Mouse (Mus musculus): Measurements from ENCODE around the gene Arhgef17. TPM values are rescaled to one million over a fixed set of nuclear protein-coding genes. Genes with fewer than 3 reads are reported as not detected.

Gene Arhgef17
- total RNA-seq (2021), result 10 to 100 TPM; 30.3 to 31.6 TPM
- long read RNA-seq, experiment 1, full-length matches to known transcripts, result 1 of 6 reads
- long read RNA-seq, experiment 1, partial matches to known transcripts, result 1 of 6 reads
- long read RNA-seq, experiment 1, other reads (novel, unspliced or antisense), result 4 of 6 reads
- long read RNA-seq, experiment 2, full-length matches to known transcripts, result 1 of 3 reads
- long read RNA-seq, experiment 2, partial matches to known transcripts, result 0 of 3 reads
- long read RNA-seq, experiment 2, other reads (novel, unspliced or antisense), result 2 of 3 reads

DNA sequence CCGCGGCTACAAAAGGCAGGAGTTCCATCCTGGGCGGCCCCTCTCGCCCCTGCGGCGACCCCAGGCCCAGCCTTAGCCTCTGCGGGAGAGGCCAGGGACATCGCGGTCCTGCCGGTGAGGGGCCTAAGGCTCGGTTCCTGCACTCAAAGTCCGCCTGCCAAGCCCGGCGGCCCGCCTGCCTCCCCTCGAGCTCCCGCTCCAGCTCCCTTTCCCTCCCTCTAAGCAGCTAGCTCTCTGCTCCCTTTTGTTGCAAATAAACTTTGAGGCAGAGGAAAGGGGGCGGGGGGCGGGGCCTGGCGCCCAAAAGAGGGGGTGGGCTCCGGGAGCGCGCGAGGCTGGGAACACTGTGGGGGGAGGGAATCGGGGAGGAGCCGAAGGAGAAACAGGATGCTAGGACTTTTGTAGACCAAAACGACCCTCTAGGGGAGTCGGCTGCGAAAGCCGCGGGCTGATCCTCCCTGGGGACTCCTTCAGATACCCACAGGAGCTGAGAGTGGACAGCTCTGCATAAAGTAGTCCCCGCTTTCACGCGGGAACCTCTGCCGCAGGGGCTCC, at the start of gene Arhgef17:
Arhgef17 (minus strand) TSS at position 182 of the 555 bp plus-strand sequence.
- intact Hi-C loops (cut with DNase I), result loop anchor here (1.0 kb wide), 1 partner anchor 25 kb away; no protein-coding TSS in a partner anchor

DNA sequence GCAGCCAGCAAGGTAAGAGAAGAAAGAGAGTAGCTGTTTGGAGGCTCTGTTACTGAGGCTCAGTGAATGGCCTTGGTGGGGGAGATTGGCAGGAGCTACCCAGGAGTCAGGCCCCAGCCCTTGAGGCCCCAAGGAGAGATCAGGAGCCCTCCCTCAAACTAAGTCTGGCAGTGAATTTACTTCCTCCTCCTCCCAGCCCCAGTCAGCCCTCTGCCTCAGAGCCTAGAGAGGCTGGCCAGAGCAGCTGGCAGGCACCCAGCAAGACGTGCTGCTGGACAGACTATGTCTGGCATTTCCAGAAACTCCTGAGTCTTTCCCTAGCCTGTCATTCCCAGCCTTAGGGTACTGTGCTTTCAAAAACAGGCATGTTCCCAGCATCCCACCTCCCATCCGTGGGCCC, 47.3 kb upstream of the Arhgef17 start:
- DNase-seq, result peak; percentile 81 to 82
- intact Hi-C loops (cut with DNase I), result no loop called here

More for the DNA sequence above, at the start of gene Arhgef17:
- DNase-seq, result peak; percentile 71 to 74

DNA sequence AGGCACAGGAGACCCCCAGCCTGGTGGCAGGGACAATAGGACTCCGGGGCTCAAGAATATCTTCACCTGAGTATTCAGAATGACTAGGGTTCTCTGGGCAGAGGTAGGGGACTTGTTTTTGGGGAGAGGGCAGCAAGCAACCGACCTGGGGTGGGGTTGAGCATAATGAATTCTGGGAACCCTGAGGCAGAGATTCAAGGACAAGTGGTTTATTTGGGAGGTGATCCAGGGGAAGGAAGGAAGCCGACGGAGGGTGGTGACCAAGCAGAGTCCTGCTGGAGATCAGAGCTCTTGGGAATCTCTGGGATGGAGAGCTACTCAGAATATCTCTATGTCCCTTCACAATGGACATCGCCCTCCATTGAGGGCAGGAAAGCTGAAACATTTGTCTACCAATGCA, 46.3 kb upstream of the Arhgef17 start:
- intact Hi-C loops (cut with DNase I), result no loop called here

DNA sequence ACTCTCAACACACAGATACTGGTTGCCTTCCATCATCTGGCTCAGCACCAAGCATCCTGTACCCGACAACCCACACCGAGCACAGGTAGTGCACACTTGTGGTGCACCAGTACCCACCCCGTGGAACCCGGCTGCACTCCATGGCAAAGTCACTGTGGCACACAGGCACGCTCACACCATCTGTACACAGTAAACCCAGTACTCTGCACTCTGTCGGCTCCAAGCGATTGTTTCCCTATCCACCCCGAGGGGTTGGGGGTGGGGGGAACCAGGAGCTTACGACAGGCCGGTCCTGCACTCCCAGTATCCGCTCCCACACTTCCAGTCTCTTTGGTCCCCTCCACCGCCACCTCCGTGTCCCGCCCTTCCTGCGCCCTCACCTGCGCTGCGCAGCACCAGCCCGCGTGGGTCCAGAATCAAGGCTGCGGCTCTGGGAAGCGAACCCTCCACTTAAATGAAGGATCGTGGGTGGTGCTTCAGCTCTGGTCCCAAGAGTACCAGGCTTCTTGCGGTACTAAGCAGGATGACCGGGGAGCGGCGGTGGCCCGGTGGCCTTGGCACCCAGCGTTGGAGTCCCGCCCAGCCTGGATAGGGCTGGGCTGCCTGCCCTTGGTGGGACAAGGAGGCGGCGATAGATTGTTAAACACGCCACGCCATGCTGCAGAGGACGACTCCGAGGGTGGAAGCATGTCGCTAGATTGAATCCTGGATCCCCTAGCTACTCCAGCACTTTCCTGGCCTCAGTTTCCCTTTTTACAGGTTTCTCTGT, 42.4 kb upstream of the Arhgef17 start, which contains the start of gene P2ry6:
P2ry6 (minus strand) TSS at position 515 of the 769 bp plus-strand sequence.
- peak in 1 of 2 experiments; percentile 73 for DNase-seq
- intact Hi-C loops (cut with DNase I), result no loop called here

More for the DNA sequence above, 46.3 kb upstream of the Arhgef17 start:
- no peak for DNase-seq

DNA sequence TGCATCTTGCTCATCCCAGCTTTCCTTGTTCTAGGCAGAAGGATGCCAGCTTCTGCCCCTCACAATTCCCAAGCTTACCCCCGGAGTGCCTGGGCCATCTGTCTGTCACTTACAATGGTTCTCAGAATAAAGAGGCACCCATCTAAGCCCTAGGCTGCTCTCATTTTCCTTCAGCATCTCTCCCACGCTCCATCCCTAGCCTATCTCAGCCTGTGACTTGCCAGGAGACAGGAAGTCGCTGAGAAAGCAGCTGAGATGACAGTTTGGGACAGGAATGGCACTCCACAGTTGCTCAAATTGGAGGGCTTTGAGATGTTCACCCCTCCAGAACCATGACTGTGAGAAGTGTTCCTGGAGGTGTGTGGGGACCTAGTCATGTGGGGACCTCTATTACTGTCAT, 41.0 kb upstream of the Arhgef17 start:
- no peak for DNase-seq
- intact Hi-C loops (cut with DNase I), result no loop called here

DNA sequence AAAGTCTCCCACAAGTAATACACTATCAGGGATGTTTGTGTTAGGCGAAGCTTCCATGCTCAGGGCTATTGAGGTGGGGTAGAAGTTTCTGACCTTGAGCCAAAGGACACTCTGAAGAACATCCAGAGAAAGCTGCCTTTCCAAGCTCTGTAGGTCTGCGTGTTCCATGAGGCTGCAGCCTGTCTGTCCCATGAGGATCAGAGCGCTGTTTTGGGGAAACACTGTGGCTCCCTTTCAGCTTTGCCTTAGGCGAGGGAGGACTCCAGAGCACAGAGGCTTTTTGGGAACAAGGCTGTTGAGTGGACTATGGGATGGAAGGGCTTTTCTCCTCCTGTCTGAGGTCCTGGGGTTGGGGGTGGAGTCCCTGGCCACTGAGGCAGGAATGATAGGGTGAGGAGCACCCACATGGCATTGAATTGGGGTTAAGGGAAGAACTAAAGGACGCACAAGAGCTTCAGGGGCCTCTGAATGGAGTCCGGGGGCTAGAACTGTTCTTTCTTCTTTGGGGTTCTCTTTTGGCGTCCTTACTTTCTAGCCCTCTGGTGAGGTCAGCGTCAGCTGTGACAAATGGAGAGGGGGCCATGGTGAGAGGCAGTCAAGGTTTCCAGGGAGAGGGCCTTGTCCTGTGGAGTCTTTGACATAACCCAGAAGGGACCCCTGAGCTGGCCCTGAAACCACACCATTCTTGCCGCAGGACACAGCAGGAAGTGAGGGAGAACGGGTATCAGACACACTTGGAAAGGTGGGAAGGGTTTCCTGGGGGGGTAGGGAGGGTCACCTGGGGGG, 37.2 kb upstream of the Arhgef17 start:
- intact Hi-C loops (cut with DNase I), result no loop called here
- no peak for DNase-seq

DNA sequence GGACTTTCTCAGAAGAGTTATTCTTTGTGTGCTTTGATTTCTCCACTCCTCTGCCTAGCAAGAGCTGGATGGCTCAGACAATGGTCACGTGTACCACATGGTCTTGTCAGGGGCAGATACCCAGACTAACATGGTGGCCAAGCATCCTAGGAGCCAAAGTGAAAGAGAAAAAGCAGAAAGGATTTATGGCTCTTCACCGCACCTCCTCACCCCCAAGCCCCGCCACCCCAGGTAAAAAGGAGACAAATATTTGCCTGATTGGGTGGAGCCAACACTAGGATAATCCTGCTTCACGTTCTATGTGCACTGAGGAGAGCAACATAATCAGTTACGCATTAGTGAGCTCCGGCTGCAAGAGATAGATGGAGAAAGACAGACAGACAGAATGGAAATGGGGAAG, 36.5 kb upstream of the Arhgef17 start:
- no peak for DNase-seq

DNA sequence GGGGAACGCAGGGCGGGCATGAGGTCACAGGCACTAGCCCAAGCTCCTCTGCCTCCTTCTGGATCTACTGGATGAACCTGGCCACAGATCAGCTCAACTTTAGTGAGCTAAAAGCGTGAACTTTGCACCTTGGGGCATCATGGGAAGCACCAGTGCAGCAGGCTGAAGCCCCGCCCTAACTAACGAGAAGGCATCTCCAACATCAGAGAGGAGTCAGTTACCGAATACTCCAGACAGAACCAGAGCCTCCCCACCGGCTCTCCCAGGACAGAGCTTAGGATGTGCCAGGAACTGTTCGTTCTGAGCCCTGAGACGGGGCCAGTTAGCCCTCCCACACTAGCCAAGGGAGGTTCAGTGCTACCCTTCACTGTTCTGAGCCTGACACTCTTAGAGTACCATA, 35.9 kb upstream of the Arhgef17 start:
- DNase-seq, result no peak
- intact Hi-C loops (cut with DNase I), result no loop called here

More for the DNA sequence above, 36.5 kb upstream of the Arhgef17 start:
- intact Hi-C loops (cut with DNase I), result no loop called here

DNA sequence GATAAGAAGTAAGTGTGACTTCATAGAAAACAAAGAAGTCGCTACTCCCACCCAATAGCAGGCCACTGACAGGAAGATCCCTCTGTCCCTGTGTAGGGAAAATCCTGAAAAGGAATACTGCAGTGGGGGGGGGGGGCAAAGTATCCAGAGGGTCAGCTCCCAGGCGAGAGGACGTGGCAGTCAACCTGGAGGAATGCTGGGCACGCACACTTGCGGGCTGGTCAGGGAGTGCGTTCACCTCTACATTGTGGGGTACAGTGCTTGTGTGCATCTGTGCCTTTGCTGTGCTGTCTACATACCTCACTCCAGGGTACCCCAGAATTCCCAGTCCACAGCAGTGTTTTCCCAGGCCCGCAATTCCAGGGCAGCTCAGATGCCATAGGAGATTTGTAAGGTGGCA, 34.1 kb upstream of the Arhgef17 start:
- intact Hi-C loops (cut with DNase I), result loop anchor here (1.0 kb wide), 1 partner anchor 23 kb away; no protein-coding TSS in a partner anchor
- no peak for DNase-seq

DNA sequence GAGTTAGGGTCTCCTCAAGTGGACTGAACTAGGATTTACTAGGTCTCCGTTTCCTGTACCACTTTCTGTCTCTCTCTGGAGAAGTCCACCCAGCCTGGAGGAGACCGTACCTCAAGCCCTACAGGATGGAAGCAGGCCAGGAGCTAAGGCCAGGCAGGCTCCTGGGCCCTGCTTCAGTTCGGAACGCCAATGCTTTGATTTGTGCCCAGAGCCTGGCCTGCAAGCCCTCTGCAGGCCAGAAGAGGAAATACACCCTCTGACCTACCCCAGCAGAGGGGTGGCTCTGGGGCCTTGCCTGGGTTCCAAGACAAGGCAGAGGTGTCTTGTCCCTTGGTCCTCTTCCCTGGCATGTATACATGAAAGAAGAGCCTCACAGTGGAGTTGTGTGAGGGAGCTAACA, 33.2 kb upstream of the Arhgef17 start:
- DNase-seq, result peak in 1 of 2 experiments; percentile 65
- intact Hi-C loops (cut with DNase I), result loop anchor here (2.0 kb wide), 1 partner anchor 58 kb away; no protein-coding TSS in a partner anchor

DNA sequence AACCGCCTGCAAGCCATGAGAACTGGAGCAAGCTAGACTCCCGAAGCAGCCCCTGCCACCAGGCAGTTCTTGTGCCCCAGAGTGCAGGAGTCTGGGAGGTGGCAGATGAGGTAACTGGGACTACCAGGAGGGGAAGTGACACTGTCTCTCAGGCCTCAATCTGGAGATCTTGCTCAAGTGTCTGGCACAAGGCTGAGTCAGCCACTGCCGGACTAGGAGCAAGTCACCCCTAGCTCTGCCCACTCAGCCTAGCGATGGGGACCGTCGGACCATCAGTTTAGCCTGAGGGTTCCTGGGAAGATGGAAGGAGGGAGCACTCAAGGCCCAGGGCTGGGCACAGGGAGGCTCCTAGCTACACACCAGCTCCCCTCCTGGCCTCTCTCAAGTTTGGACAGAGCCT, 32.3 kb upstream of the Arhgef17 start:
- intact Hi-C loops (cut with DNase I), result loop anchor here (2.0 kb wide), 1 partner anchor 57 kb away; no protein-coding TSS in a partner anchor
- no peak for DNase-seq

DNA sequence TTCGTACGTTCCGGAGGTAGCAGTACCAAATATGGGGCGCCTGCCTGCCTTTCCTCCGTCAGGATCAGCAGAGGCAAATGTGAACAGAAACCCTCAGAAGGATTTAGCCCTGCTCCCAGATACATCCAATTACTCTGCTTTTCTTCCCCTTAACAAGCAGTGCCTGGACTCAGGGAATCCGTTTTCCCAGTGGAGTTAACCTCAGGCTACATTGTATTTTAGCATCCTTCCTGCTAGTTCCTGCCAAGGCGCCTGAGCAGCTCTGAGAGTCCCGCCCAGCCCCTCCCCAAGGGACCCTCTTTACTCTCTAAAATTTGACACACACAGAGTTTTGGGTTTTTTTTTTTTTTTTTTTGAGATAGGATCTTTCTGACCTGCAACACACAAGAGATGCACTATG, 31.5 kb upstream of the Arhgef17 start:
- no peak for DNase-seq
- intact Hi-C loops (cut with DNase I), result no loop called here

DNA sequence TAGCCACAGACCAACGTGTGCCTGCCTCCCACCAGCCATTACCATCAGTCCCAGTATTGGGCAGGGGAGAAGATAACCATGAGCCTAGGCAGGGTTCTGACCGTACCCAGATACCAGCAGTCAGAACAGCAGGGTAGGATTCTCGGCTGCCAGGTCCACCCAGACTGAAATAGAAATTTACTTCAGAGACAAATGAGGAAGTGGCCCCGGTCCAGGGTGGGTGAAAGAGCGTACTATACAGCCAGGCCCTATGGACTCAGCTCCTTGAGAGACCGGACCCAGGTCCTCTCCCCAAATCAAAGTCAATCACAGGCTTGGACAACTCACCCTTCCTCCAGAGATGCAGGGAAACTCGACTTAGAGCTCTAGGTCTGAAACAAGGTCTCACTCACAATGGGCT, 29.2 kb upstream of the Arhgef17 start:
- intact Hi-C loops (cut with DNase I), result no loop called here
- DNase-seq, result no peak

DNA sequence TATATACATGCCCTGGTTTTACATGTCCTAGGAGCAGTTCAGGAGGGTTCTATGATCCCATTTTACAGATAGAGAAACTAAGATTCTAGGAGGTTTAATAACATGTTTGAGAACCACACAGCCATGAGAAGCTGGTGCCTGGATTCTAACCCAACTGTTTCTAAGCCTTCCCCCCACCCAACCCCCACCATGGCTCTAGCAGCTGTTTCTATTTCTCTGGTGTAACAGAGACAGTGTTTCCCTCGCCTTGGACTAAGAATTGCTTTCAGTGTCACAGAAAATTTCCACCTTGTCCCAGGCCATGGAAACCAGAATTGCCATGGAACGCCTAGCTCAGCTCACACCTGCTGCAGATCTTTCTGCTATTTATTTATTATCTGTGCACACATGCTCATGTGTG, 28.6 kb upstream of the Arhgef17 start:
- no peak for DNase-seq
- intact Hi-C loops (cut with DNase I), result no loop called here

DNA sequence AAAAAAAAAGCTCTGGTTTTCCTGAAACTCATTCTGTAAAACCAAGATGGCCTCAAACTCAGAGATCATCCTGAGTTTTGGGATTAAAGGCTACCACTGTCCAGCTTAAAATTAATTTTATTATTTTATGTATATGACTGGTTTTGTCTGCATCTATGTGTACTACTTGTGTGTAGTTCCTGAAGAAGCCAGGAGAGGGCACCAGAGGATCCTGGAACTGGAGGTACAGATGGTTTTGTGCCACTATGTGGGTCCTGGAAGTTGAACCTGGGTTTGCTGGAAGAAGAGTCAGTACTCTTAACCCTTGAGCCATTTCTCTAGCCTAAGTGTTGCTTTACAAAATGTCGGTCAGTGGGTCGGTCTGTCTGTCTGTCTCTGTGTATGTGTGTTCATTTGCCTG, 26.5 kb upstream of the Arhgef17 start:
- intact Hi-C loops (cut with DNase I), result no loop called here
- no peak for DNase-seq

DNA sequence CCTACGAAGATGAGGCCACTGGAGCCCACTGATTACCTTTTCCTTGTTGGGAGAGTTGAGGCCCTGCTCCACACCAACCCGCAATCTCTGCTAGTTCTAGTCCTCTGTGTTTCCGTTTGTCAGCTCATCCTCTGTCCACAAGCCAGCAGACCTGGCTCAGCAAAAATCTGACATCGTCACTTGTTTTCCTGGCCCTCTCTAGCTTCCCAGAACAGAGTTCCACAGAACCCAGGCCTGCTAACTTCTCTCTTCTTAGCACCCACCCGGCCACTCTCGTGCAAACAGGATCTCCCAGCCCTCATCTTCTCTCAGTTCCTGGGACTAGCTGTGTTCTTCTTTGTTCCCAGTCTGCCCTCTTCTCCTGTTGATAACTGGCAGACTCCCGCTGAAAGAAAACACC, 20.8 kb upstream of the Arhgef17 start:
- DNase-seq, result no peak

DNA sequence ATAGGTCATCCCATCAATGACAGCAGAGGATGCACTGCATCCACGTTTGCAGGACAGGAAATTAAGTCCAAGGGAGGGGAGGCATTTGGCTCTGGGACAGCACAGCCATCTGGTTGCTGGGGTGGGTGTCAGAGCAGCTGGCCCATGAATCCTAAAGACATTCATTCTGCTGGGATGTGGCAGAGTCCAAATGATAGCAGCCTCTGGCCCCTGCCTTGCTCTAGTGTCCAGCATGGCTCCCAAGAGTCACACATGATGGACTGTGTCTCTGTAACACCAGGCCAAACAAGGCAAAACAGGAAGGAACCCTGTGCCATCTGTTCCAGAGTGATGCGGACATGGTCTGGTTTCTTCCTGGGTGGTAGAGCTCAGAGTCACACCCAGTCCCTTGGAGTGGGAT, 20.0 kb upstream of the Arhgef17 start:
- DNase-seq, result no peak
- intact Hi-C loops (cut with DNase I), result no loop called here

More for the DNA sequence above, 20.8 kb upstream of the Arhgef17 start:
- intact Hi-C loops (cut with DNase I), result no loop called here

DNA sequence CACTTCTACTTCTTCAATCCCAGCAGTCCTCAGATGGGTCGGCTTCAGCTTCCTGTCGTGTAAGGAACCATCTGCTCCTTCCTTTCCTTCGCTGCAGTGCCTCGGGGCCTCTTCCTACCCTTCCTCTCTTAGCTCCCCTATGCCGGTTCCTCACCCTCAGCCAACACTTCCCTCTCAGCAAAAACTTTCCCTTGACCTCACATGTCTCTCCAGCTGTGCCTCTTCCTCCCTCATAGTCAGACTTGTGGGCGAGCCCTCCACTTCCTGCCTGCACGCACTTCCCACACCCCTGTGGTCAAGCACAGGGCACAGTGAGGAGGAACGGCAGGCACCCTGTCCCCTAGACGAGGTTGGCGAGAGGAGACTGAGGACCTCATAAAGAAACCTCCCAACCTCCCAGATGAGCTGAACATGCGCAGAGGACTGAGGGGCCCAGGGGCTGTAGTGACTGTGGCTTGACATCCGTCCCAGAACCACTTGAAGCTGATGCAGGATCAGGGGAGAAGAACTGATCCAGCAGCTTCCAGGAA, 18.6 kb upstream of the Arhgef17 start:
- DNase-seq, result no peak
- intact Hi-C loops (cut with DNase I), result no loop called here

DNA sequence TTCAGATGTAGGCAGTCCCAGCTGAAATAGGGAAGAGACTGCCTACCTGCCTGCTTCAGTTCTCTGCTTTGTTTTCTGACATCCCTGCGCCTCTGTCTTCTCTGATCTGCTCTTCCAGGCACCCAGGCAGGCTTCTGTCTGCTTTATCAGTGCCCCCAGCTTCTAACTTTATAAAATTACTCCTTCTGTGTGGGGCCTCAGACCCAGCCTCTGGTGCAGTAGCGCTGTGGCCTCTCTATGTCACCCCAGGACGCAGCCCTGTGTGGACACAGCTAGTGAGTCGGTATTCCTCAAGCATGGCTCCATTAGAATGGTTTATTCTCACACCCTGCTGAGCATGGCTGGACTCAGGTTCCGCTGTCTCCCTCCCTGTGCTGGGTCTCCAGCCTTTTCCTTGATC, 18.1 kb upstream of the Arhgef17 start:
- no peak for DNase-seq
- intact Hi-C loops (cut with DNase I), result no loop called here

DNA sequence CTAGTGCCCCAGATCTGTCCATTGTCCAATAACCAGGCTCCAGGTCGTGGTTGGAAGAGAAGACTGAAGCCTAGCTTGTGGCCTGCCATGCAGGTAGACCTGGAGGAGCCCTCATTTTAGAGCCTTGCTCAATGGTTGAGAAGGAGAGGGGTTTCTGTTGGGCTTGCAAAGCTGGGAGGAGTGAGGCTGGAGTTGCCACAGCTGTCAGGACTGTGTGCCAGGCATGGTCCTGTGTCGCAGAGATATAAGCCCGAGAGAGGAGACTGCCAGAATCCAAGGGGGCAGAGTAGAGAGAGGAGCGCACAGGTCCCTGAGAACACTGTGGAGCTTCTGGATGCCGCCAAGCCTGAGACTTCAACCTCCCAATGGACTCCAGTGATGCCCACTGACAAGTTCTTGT, 12.8 kb upstream of the Arhgef17 start:
- intact Hi-C loops (cut with DNase I), result no loop called here
- DNase-seq, result no peak
